8 mouse cellular contexts compared by ENCODE assay signal in the genomic region with DNA sequence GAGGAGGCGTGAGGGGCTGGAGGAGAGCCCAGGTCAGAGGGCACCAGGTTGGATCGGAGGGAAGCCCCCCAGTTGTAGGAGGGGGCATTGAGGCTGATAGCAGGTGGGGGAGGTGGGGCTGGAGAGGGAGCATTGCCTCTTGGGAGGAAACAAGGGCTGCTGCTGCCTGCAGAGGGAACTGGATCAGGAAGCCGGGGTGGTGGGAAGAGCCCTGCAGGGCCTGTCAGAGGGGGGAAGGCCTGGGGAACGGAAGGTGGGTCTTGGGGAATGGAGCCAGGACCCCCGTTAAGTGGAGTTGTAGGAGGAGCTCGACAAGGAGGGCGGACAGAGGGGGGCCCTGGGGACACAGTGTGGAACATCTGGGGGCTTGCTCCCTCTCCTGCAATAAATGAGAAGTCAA. TPM values are rescaled to one million over a fixed set of nuclear protein-coding genes. Genes with fewer than 3 reads are reported as not detected.
DNase-seq lines count a peak whose midpoint lies in the region; ATAC-seq and TF ChIP-seq lines count a peak whose summit lies in the region.

No protein-coding gene starts in this region.

- H3K9me3 ChIP-seq in ES-Bruce4 (replicated peaks; ENCODE audit: control insufficient read depth, insufficient read depth, low read length, poor library complexity, severe bottlenecking), result no peaks in the 10 kb centered on the region
- no peaks in the 10 kb centered on the region for H3K9me3 ChIP-seq in forebrain, embryonic 15.5 days
- no peaks in the 10 kb centered on the region for H3K9me3 ChIP-seq in liver, embryonic 15.5 days (replicated peaks)

- ATAC-seq in forebrain, embryonic 15.5 days (replicated peaks), result no peak
- no peak for ATAC-seq in liver, embryonic 15.5 days (ENCODE audit: insufficient read depth)

- peak; percentile 95 for DNase-seq in heart, adult 11 months
- DNase-seq in heart, postnatal 10 days, result no peak
- DNase-seq in Muller cell, postnatal 12 days (ENCODE audit: inconsistent ontology term), result no peak
- no peak for DNase-seq in embryo, embryonic 10.5 days (ENCODE audit: low spot score)
- DNase-seq in kidney, postnatal 36 days, result no peak

- H3K4me3 ChIP-seq in ES-Bruce4 (ENCODE audit: low read depth, low read length), result no peak overlapping the region
- no peak overlapping the region for H3K4me3 ChIP-seq in forebrain, embryonic 15.5 days
- H3K4me3 ChIP-seq in liver, embryonic 15.5 days (replicated peaks), result no peak overlapping the region

- no peak for TF ChIP-seq POLR2A in ES-Bruce4 (IDR thresholded peaks at IDR 0.05; ENCODE audit: insufficient read depth, low read length)

- TF ChIP-seq EP300 in ES-Bruce4 (IDR thresholded peaks at IDR 0.05; ENCODE audit: insufficient read depth, low read depth, low read length), result no peak

- H3K27me3 ChIP-seq in ES-Bruce4 (ENCODE audit: control insufficient read depth, insufficient read depth, low read length, poor library complexity, severe bottlenecking), result no peaks in the 10 kb centered on the region
- H3K27me3 ChIP-seq in forebrain, embryonic 15.5 days, result no peaks in the 10 kb centered on the region
- H3K27me3 ChIP-seq in liver, embryonic 15.5 days, result no peaks in the 10 kb centered on the region

- peak overlapping the region; percentile 91; the same call in 1 of the 2 replicates for H3K4me2 ChIP-seq in forebrain, embryonic 15.5 days (replicated peaks)
- H3K4me2 ChIP-seq in liver, embryonic 15.5 days, result peak overlapping the region; percentile 84; the same call in 1 of the 2 replicates

- H3K4me1 ChIP-seq in ES-Bruce4 (ENCODE audit: control insufficient read depth, insufficient read depth, low read length), result peaks cover 11% of the 10 kb centered on the region
- peaks cover 40% of the 10 kb centered on the region for H3K4me1 ChIP-seq in forebrain, embryonic 15.5 days
- H3K4me1 ChIP-seq in liver, embryonic 15.5 days (replicated peaks), result peaks cover 47% of the 10 kb centered on the region

- H3K27ac ChIP-seq in ES-Bruce4 (ENCODE audit: insufficient read depth, low read length), result peak overlapping the region; percentile 10; the same call in 1 of the 2 replicates
- H3K27ac ChIP-seq in forebrain, embryonic 15.5 days (replicated peaks), result no peak overlapping the region
- peak overlapping the region; percentile 30; the same call in 1 of the 2 replicates for H3K27ac ChIP-seq in liver, embryonic 15.5 days (replicated peaks)

- peaks cover 22% of the 10 kb centered on the region for H3K36me3 ChIP-seq in ES-Bruce4 (ENCODE audit: control insufficient read depth, insufficient read depth, low read length, poor library complexity, severe bottlenecking)
- H3K36me3 ChIP-seq in forebrain, embryonic 15.5 days, result peaks cover 49% of the 10 kb centered on the region
- peaks cover 62% of the 10 kb centered on the region for H3K36me3 ChIP-seq in liver, embryonic 15.5 days (replicated peaks)

- no peak overlapping the region for H3K9ac ChIP-seq in ES-Bruce4 (ENCODE audit: low read depth, poor library complexity, severe bottlenecking)
- H3K9ac ChIP-seq in forebrain, embryonic 15.5 days (replicated peaks), result 0 out of 2 replicates have a peak overlapping the region, but pooled peaks have one; percentile 22
- no peak overlapping the region; the same call in 1 of the 2 replicates for H3K9ac ChIP-seq in liver, embryonic 15.5 days

- no peak for TF ChIP-seq CTCF in ES-Bruce4 (IDR thresholded peaks at IDR 0.05; ENCODE audit: low read depth, low read length)

- intact Hi-C loops in heart, postnatal 10 days (cut with DNase I), result loop anchor here (2.0 kb wide), 1 partner anchor 13 kb away; no protein-coding TSS in a partner anchor

- WGBS in forebrain, embryonic 15.5 days, result 74% methylated on average over 7 of the region's 7 CpGs
- 73% methylated on average over 7 of the region's 7 CpGs for WGBS in liver, embryonic 15.5 days (ENCODE audit: insufficient replicate concordance)

RNA-seq across cellular contexts. Expression of a gene that starts 2.6 kb away (rescaled TPM):
- total RNA-seq in heart, postnatal 10 days (2021), result 10 to 100 TPM; 34.2 to 35.5 TPM
- 26.2 and 26.7 TPM in 2 replicates for polyA plus RNA-seq in ES-Bruce4 (2011; ENCODE audit: insufficient read depth, insufficient read length, low read depth, missing spikeins)
- polyA plus RNA-seq in forebrain, embryonic 15.5 days (2015; fragmentation: Nextera tagmentation; extraction: Ambion mirVana), result 17.4 and 17.5 TPM in 2 replicates
- 7.9 and 8.0 TPM in 2 replicates for polyA plus RNA-seq in liver, embryonic 15.5 days (2015; fragmentation: Nextera tagmentation; extraction: Ambion mirVana)

RNA-seq across cellular contexts. Expression of a gene that starts 20.0 kb away (rescaled TPM):
- 100 to 1,000 TPM; 166 to 167 TPM for total RNA-seq in heart, postnatal 10 days (2021)
- polyA plus RNA-seq in ES-Bruce4 (2011; ENCODE audit: insufficient read depth, insufficient read length, low read depth, missing spikeins), result 124 and 125 TPM in 2 replicates
- polyA plus RNA-seq in forebrain, embryonic 15.5 days (2015; fragmentation: Nextera tagmentation; extraction: Ambion mirVana), result 320 and 321 TPM in 2 replicates
- polyA plus RNA-seq in liver, embryonic 15.5 days (2015; fragmentation: Nextera tagmentation; extraction: Ambion mirVana), result 69.5 and 75.7 TPM in 2 replicates

RNA-seq across cellular contexts. Expression of a gene that starts 23.0 kb away (rescaled TPM):
- under 1 TPM; 0.42 to 0.89 TPM for total RNA-seq in heart, postnatal 10 days (2021)
- 7.3 and 8.0 TPM in 2 replicates for polyA plus RNA-seq in ES-Bruce4 (2011; ENCODE audit: insufficient read depth, insufficient read length, low read depth, missing spikeins)
- 76.4 and 80.6 TPM in 2 replicates for polyA plus RNA-seq in forebrain, embryonic 15.5 days (2015; fragmentation: Nextera tagmentation; extraction: Ambion mirVana)
- polyA plus RNA-seq in liver, embryonic 15.5 days (2015; fragmentation: Nextera tagmentation; extraction: Ambion mirVana), result 0.06 and 0.21 TPM in 2 replicates

RNA-seq across cellular contexts. Expression of a gene that starts 25.4 kb away (rescaled TPM):
- 10 to 100 TPM; 42.0 to 43.9 TPM for total RNA-seq in heart, postnatal 10 days (2021)
- 129 and 136 TPM in 2 replicates for polyA plus RNA-seq in ES-Bruce4 (2011; ENCODE audit: insufficient read depth, insufficient read length, low read depth, missing spikeins)
- polyA plus RNA-seq in forebrain, embryonic 15.5 days (2015; fragmentation: Nextera tagmentation; extraction: Ambion mirVana), result 130 and 137 TPM in 2 replicates
- polyA plus RNA-seq in liver, embryonic 15.5 days (2015; fragmentation: Nextera tagmentation; extraction: Ambion mirVana), result 109 and 112 TPM in 2 replicates

RNA-seq across cellular contexts. Expression of a gene that starts 35.6 kb away (rescaled TPM):
- total RNA-seq in heart, postnatal 10 days (2021), result 1 to 10 TPM; 3.3 to 4.1 TPM
- 8.5 and 9.1 TPM in 2 replicates for polyA plus RNA-seq in ES-Bruce4 (2011; ENCODE audit: insufficient read depth, insufficient read length, low read depth, missing spikeins)
- 0.62 and 1.1 TPM in 2 replicates for polyA plus RNA-seq in forebrain, embryonic 15.5 days (2015; fragmentation: Nextera tagmentation; extraction: Ambion mirVana)
- 14.1 and 14.9 TPM in 2 replicates for polyA plus RNA-seq in liver, embryonic 15.5 days (2015; fragmentation: Nextera tagmentation; extraction: Ambion mirVana)
